Mouse (Mus musculus): ENCODE measurements around the gene Olfr222.

DNA sequence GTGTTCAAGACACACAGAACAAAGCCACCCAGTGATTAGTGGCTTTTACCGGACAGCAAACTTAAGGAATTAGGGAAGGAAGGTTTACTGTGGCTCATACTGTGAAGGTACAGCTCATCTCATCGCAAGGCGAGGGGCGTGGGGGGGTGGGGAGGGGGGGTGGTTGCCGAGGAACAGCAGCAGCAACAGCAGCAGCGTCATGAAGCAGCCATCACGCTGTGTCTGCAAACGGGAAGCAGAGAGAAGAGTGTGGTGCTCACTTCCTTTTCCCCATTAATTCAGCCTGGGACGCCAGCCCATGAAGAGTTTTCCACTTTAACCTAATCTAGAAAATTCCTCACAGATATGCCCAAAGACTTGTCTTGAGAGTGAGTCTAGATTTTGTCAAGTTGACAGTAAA is 13.2 kb downstream of the Olfr222 start:
- TF ChIP-seq CTCF (IDR thresholded peaks at IDR 0.05; ENCODE audit: low read depth, low read length) (no peak), GATA2 (IDR thresholded peaks at IDR 0.05; ENCODE audit: borderline replicate concordance, low read depth, low read length) (no peak), GATA1 (IDR thresholded peaks at IDR 0.05; ENCODE audit: borderline replicate concordance, low read length) (no peak), POLR2AphosphoS5 (IDR thresholded peaks at IDR 0.05; ENCODE audit: insufficient replicate concordance, low read depth, low read length) (no peak)

All from G1E (cell line).